Mouse (Mus musculus): ENCODE data around the gene Smo. TPM values are rescaled to one million over a fixed set of nuclear protein-coding genes. Genes with fewer than 3 reads are reported as not detected.

Smo gene
- 10.8 and 13.4 TPM in 2 replicates for polyA plus RNA-seq (2015; fragmentation: Nextera tagmentation; extraction: Ambion mirVana)

GRCm38 (mm10) chr6:29735336-29735688, at the start of gene Smo:
TSS of gene Smo (plus strand) at chr6:29735503.

GRCm38 (mm10) chr6:29693953-29694352, 41.4 kb upstream of the Smo start, which contains the start of gene Tspan33:
TSS of gene Tspan33 (plus strand) at chr6:29694222.

GRCm38 (mm10) chr6:29767813-29768660, 32.7 kb downstream of the Smo start, which contains the start of gene Ahcyl2:
TSS of gene Ahcyl2 (plus strand) at chr6:29768011.

Other genes with a start within 250 kb of the Smo start
- gene Kcp, start 227.6 kb upstream of the Smo start, polyA plus RNA-seq (2015; fragmentation: Nextera tagmentation; extraction: Ambion mirVana), result 6.4 and 8.1 TPM in 2 replicates
- 3.0 and 4.6 TPM in 2 replicates for gene Irf5, start 208.9 kb upstream of the Smo start, polyA plus RNA-seq (2015; fragmentation: Nextera tagmentation; extraction: Ambion mirVana)
- 29.4 and 30.3 TPM in 2 replicates for gene Tnpo3, start 125.6 kb upstream of the Smo start, polyA plus RNA-seq (2015; fragmentation: Nextera tagmentation; extraction: Ambion mirVana)
- 4.2 and 4.6 TPM in 2 replicates for gene Tspan33, start 41.3 kb upstream of the Smo start, polyA plus RNA-seq (2015; fragmentation: Nextera tagmentation; extraction: Ambion mirVana)
- 2.7 and 3.9 TPM in 2 replicates for gene Ahcyl2, start 32.5 kb downstream of the Smo start, polyA plus RNA-seq (2015; fragmentation: Nextera tagmentation; extraction: Ambion mirVana)
- gene Strip2, start 181.5 kb downstream of the Smo start, polyA plus RNA-seq (2015; fragmentation: Nextera tagmentation; extraction: Ambion mirVana), result 2.6 and 3.1 TPM in 2 replicates

All from skeletal muscle tissue, postnatal 0 days (tissue).